Mouse (Mus musculus) liver, embryonic 14.5 days (tissue): ENCODE data around the gene Rpl36a.

Experiments used
- CTCF ChIP-seq: IDR thresholded peaks from 2 replicates; pipeline ENCODE4 v1.5.1; 2016; ENCODE audit warnings: antibody characterized with exemption, low read depth, control low read depth
- EP300 ChIP-seq: IDR thresholded peaks from 2 replicates; pipeline ENCODE4 v1.6.1; 2016; ENCODE audit warnings: antibody characterized with exemption, low read depth

DNA sequence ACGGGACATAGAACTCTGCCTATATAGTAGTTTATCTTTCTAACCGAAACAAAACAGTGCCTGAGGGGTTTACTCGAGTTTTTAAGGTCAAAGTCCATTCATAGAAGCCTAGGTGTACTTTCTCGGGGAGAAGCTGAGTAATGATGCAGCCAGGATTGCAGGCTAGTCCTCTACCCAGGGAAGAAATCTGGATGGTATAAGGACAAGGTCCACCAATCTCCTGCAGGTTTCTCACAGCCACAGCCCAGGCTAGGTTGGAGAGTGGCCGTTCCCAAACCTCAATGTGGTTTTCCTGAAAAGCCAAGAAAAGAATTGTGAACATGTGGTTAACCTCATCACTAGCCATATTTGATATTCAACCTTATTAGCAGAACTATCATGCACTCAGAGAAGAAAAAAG lies 4.4 kb downstream of the Rpl36a start:
- TF ChIP-seq CTCF (no peak), EP300 (no peak)
